Mouse (Mus musculus) lung, postnatal 0 days (tissue): Measurements from ENCODE around the gene Serpina3j. TPM values are rescaled to one million over a fixed set of nuclear protein-coding genes. Genes with fewer than 3 reads are reported as not detected.

Experiments
- ATAC-seq: fragments of 200-750 bp; cut with Nextera tagmentation; 2 replicates; pipeline ENCODE4 v1.8.0; 2017; ENCODE audit warnings: moderate library complexity
- DNase-seq: peaks from one replicate; pipeline ENCODE4 v3.0.0-alpha.2; 2016; ENCODE audit warnings: low spot score
- H3K27ac ChIP-seq: fragments of 300-500 bp; sonication (generic); 2 replicates; pipeline ENCODE4 v1.5.1; 2014; ENCODE audit warnings: antibody characterized with exemption, mild to moderate bottlenecking, low read length, mixed read lengths
- H3K27me3 ChIP-seq: fragments of 300-500 bp; sonication (generic); replicated peaks from 2 replicates; pipeline ENCODE4 v1.6.1; 2014; ENCODE audit warnings: low read length, mixed read lengths; ENCODE audit not compliant: insufficient read depth
- H3K36me3 ChIP-seq: fragments of 300-500 bp; sonication (generic); 2 replicates; pipeline ENCODE4 v1.6.1; 2014; ENCODE audit warnings: low read length, mixed read lengths; ENCODE audit not compliant: insufficient read depth
- H3K4me1 ChIP-seq: fragments of 300-500 bp; sonication (generic); 2 replicates; pipeline ENCODE4 v1.6.1; 2014; ENCODE audit warnings: antibody characterized with exemption, low read depth, low read length, mixed read lengths; ENCODE audit not compliant: insufficient read depth
- H3K4me2 ChIP-seq: fragments of 300-500 bp; sonication (generic); replicated peaks from 2 replicates; pipeline ENCODE4 v1.6.1; 2014; ENCODE audit warnings: low read depth, mild to moderate bottlenecking, low read length, moderate library complexity, mixed read lengths
- H3K4me3 ChIP-seq: fragments of 300-500 bp; sonication (generic); 2 replicates; pipeline ENCODE4 v1.5.1; 2014; ENCODE audit warnings: low read depth, low read length
- H3K9ac ChIP-seq: fragments of 300-500 bp; sonication (generic); replicated peaks from 2 replicates; pipeline ENCODE4 v1.6.1; 2014; ENCODE audit warnings: low read depth, mild to moderate bottlenecking
- H3K9me3 ChIP-seq: fragments of 300-500 bp; sonication (generic); 2 replicates; pipeline ENCODE4 v1.6.1; 2016; ENCODE audit warnings: low read length, mixed read lengths
- CTCF ChIP-seq: IDR thresholded peaks from 2 replicates; pipeline ENCODE4 v1.5.1; 2016; ENCODE audit warnings: antibody characterized with exemption, mild to moderate bottlenecking
- EP300 ChIP-seq: IDR thresholded peaks from 2 replicates; pipeline ENCODE4 v1.6.1; 2016; ENCODE audit warnings: antibody characterized with exemption, mild to moderate bottlenecking, control low read depth
- WGBS: fragments of 180-500 bp; shearing (Covaris S2); extraction: QIAGEN DNeasy Blood & Tissue Kit; methylation state at CpG from one replicate; pipeline ENCODE4 v1.1.7; 2014; 5-methylcytosine and 5-hydroxymethylcytosine counted together
- polyA plus RNA-seq: library from polyadenylated mRNA; unstranded; fragments of >200 nt; fragmentation: Nextera tagmentation; extraction: Ambion mirVana; gene quantifications from 2 replicates; pipeline ENCODE4 v1.2.1, GENCODE M21; 2015

Gene Serpina3j
- not detected in 2 replicates for polyA plus RNA-seq

DNA sequence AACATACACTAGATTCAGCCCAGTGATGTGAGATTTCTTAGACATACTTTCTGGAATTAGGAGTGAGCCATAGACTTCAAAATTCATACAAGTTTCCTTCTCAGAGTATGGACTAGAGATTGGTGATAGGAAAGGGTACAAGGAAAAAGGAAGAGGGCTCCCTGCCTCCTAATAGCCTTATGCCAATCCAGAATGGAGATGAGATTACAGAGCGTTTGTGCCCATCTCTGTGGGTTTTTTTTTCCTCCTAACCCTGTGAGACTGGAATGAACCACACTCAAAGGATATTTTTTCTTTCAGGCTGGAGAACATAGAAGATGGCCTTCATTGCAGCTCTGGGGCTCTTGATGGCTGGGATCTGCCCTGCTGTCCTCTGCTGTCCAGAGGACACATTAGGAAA, at the start of gene Serpina3j:
Gene Serpina3j (plus strand): TSS at position 301 of the 400 bp plus-strand sequence.
- Histone ChIP-seq H3K4me2 (no peak within 1 kb of the TSS), H3K4me3 (no peak within 1 kb of the TSS), H3K36me3 (no peaks in the 10 kb centered on the region), H3K27ac (no peak within 1 kb of the TSS), H3K9ac (no peak within 1 kb of the TSS), H3K27me3 (no peaks in the 10 kb centered on the region), H3K9me3 (no peaks in the 10 kb centered on the region), H3K4me1 (no peaks in the 10 kb centered on the region)
- DNase-seq, result no peak
- no peak for TF ChIP-seq CTCF
- TF ChIP-seq EP300, result no peak
- ATAC-seq, result no peak
- 76% methylated on average over 1 of the region's 1 CpGs for WGBS

GRCm38 (mm10) chr12:104266374-104266773, 48.0 kb upstream of the Serpina3j start:
- Histone ChIP-seq H3K27me3 (no peaks in the 10 kb centered on the region), H3K36me3 (no peaks in the 10 kb centered on the region), H3K27ac (no peak overlapping the region), H3K4me1 (no peaks in the 10 kb centered on the region), H3K9ac (no peak overlapping the region), H3K9me3 (no peaks in the 10 kb centered on the region), H3K4me2 (no peak overlapping the region), H3K4me3 (no peak overlapping the region)
- ATAC-seq (no peak), DNase-seq (no peak)
- WGBS, result 65% methylated on average over 3 of the region's 3 CpGs
- no peak for TF ChIP-seq EP300
- no peak for TF ChIP-seq CTCF

- ATAC-seq (no peak), DNase-seq (no peak)
- TF ChIP-seq EP300, result no peak
- no peak for TF ChIP-seq CTCF
- no peak overlapping the region for H3K4me2 ChIP-seq
- no peak overlapping the region for H3K27ac ChIP-seq
- no peak overlapping the region for H3K9ac ChIP-seq
- no peaks in the 10 kb centered on the region for H3K9me3 ChIP-seq
- H3K27me3 ChIP-seq, result no peaks in the 10 kb centered on the region
- 86% methylated on average over 18 of the region's 18 CpGs for WGBS
- no peaks in the 10 kb centered on the region for H3K36me3 ChIP-seq
- no peaks in the 10 kb centered on the region for H3K4me1 ChIP-seq
- H3K4me3 ChIP-seq, result no peak overlapping the region
These were observed 35.9 kb upstream of the Serpina3j start for GRCm38 (mm10) chr12:104278216-104279055.

- H3K4me1 ChIP-seq, result no peaks in the 10 kb centered on the region
- no peaks in the 10 kb centered on the region for H3K9me3 ChIP-seq
- no peak for DNase-seq
- H3K27me3 ChIP-seq, result no peaks in the 10 kb centered on the region
- H3K4me3 ChIP-seq, result no peak overlapping the region
- no peak for ATAC-seq
- H3K36me3 ChIP-seq, result no peaks in the 10 kb centered on the region
- no peak overlapping the region for H3K27ac ChIP-seq
- WGBS, result 24% methylated on average over 3 of the region's 3 CpGs
- H3K9ac ChIP-seq, result no peak overlapping the region
- TF ChIP-seq EP300 (no peak), CTCF (no peak)
- no peak overlapping the region for H3K4me2 ChIP-seq
These were observed 35.3 kb upstream of the Serpina3j start for GRCm38 (mm10) chr12:104279056-104279435.

GRCm38 (mm10) chr12:104283380-104283779, 31.0 kb upstream of the Serpina3j start:
- 84% methylated on average over 11 of the region's 11 CpGs for WGBS
- H3K4me3 ChIP-seq, result no peak overlapping the region
- no peaks in the 10 kb centered on the region for H3K4me1 ChIP-seq
- no peak overlapping the region for H3K27ac ChIP-seq
- H3K36me3 ChIP-seq, result no peaks in the 10 kb centered on the region
- no peak overlapping the region for H3K4me2 ChIP-seq
- H3K9ac ChIP-seq, result no peak overlapping the region
- no peaks in the 10 kb centered on the region for H3K9me3 ChIP-seq
- ATAC-seq, result peak; percentile 21; the same call in 1 of the 2 replicates
- no peak for DNase-seq
- TF ChIP-seq CTCF, result no peak
- no peak for TF ChIP-seq EP300
- no peaks in the 10 kb centered on the region for H3K27me3 ChIP-seq

GRCm38 (mm10) chr12:104288336-104288735, 26.0 kb upstream of the Serpina3j start:
- ATAC-seq (no peak), DNase-seq (no peak)
- TF ChIP-seq CTCF, result no peak
- no peak overlapping the region for H3K9ac ChIP-seq
- H3K9me3 ChIP-seq, result no peaks in the 10 kb centered on the region
- no peaks in the 10 kb centered on the region for H3K36me3 ChIP-seq
- no peaks in the 10 kb centered on the region for H3K4me1 ChIP-seq
- no peaks in the 10 kb centered on the region for H3K27me3 ChIP-seq
- H3K4me3 ChIP-seq, result no peak overlapping the region
- H3K27ac ChIP-seq, result no peak overlapping the region
- no peak overlapping the region for H3K4me2 ChIP-seq
